Mouse (Mus musculus): ENCODE results near the gene Gtpbp3.

The Gtpbp3 gene

DNA sequence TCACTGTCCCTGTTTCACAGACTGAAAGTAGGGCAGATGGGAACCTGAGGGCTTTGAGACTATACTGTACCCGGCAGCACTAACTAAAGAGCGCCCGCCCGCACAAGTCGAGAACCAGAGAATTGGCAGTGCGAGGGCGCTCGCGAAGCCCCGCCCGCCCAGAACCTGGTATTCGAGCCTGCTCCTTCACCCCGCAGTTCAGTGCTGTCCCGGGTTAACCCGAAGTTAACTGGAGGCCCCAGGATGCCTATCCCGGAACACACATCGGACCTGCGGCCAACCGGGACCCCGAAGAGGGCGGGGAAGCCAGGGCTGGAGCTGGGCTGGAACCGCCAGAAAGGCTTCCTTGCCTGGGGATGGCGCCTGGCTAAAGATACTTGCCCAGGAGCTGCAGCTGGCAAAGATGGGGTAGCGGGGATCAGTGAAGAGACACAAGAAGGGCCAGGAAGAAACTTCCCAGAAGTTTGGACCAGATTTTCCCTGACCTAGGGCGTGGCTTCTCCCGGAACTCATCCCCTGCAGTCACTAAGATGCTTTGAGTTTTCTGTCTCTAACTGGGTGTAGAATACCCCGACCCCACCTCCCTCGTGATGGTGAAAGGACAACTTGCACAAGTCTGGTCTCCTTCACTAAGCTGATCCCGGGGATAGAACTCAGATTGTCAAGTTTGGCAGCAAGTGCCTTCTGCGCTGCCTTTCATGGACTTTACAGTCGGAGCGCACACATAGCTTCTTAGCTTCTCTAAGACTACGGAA, at the start of gene Gtpbp3:
TSS of gene Gtpbp3 (plus strand) at position 413 of the 755 bp plus-strand sequence.
- peak; percentile 85 for DNase-seq (ENCODE audit: low spot score)

DNA sequence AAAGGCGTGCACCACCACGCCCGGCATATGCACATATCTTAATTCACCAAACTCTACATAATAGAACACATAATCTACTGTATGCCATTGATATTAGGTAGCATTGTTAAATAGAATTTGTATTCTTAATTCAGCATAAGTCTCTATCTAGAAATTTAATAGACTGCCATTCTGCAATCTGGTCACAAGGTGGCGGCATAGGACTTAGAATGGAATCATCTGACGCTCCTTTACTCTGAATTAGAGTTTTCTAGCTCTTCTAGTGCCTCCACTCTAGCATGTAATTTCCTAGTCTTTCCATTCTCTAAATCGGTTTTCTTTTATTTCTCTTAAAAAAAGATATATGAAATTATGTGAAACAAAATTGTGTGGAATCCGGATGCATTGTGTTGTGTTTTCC, 46.5 kb upstream of the Gtpbp3 start:
- peak; percentile 73 for DNase-seq (ENCODE audit: low spot score)

DNA sequence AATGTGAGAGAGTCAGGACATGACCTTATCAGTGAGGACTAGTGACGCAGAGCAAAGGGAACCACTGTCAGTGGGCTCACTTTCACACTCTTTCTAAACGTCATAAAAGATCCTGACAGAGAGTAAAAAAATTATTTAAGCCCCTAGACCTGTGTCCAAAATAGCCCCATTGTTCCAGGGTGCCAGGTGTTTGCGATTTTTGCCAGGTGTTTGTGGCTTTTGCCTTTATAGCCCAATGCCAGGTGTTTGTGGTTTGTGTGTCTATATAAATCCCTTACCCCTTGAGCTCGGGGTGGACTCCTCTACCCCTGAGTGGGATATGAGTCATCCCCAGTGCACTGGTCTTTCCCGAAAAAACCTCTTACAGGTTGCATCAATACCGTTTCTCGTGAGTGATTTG, 42.8 kb upstream of the Gtpbp3 start:
- DNase-seq (ENCODE audit: low spot score): no peak

DNA sequence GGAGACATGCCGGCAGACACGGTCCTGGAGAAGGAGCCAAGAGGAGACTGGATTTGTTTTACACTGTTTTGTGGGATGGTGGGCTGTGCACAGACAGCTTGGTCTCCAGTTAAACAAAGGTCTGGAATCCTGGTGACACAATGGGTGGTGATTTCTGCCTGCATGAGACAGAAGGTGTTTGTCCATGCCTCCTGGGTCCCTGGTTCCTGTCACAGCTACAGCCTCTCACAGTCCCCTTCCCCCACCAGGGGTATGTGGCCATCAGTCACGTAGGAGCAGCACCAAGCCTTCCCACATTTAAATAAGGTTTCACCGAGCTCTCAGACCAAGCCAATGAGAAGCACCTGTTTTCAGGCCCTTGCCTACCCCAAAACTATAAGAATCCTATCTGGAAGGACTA, 36.6 kb upstream of the Gtpbp3 start:
- DNase-seq (ENCODE audit: low spot score): no peak

DNA sequence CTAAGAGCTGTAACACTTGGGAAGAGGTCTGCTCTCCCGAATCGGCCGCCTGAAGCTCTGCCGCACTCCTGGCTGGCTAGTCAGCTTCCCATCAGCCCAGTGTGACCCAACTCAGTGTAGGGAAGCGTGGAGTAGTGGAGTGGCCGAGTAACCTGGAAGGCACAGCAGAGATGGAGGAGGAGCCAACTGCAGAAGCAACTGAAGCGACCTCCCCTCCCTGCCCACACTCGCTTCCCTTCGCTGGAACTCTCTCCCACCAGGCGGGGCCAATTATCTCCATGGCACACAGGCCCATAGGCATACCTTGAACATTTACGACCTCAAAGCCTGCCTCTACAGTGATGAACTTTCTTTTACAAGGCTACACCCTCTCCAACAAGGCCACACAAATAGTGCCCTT, 36.1 kb upstream of the Gtpbp3 start:
- DNase-seq (ENCODE audit: low spot score): no peak

DNA sequence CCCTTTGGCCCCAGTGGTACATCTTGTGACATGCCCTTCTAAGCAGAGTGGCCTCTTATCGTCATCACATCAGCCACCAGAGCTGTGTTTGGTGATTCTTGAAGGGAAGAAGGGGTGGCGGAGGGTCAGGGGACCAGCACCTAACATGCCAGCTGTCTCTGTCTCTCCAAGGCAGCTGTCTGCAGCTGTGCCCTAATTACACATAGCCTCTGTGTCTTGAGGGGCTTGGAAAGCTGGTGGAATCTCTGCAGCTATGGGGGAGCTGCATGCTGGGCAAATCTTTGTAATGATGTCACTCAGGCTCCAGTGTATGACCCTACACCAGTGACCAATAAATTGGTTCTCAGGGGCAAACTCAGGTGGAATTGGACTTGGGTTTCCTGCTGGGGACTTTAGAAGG, 35.2 kb upstream of the Gtpbp3 start:
- DNase-seq (ENCODE audit: low spot score): no peak

DNA sequence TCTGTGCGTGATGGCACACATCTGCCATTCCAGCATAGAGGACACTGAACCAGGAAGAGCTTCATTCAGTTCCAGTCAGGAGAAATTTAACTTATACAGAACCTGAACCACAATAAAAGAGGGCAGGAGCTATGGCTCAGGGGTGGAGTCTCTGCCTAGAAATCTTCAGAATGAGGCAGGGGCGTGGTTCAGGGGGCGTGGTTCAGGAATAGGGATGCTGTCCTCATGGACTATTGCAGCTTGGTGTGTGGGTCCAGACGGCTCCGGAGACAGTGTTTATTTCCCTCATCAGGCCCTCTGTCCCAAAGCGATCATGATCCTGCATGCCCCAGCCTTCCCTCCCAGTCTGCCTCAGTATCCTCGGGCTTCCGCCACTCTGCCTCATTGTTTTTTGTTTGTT, 33.2 kb upstream of the Gtpbp3 start:
- peak; percentile 43 for DNase-seq (ENCODE audit: low spot score)

DNA sequence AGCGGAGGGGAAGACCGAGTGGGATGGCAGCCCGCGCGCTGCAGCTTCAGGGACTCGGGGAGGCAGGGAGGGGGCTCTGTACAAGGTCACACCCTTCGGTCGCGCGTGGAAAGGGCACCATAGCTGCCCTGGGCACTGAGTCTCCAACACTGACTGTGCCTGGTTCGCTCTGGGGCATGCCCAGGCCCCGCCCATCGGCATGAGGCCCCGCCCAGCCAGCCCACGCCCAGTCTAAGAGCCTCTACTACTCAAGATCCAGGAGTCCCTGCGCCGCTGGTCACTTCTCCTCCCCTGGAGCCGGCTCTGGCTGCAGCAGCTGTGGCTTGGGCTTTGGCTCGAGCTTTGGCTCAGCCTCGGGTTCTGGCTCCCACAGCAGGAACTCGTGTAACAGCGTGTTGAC, 31.0 kb upstream of the Gtpbp3 start:
- DNase-seq (ENCODE audit: low spot score): peak; percentile 60

DNA sequence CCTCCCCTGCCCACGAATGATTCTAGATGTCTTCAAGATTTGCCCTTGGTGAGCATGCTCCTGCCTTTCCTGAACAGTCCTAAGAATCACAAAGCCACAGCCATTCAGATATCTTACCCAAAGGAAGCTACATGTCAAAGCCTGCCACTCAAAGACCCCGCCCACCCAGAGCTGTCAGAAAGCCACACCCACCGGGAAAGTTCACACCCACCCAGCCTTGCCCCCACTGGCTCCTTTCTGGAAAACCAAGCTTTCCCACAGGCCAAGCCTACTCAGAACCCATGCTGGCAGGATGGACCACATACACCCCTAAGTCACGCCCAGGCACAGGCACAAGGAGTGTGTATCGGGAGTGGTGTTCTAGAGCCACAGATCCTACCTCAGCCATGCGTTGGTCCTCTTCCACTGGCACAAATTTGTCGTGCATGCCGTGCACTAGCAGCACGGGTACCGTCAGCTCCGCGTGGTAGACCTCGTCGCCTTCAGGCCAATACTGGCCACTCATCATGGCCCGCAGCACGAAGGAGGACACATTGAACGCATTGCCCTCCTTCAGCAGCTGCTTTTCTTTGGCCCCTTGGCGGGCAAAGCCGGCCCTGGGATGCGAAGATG, 30.1 kb upstream of the Gtpbp3 start:
- peak; percentile 46 for DNase-seq (ENCODE audit: low spot score)

DNA sequence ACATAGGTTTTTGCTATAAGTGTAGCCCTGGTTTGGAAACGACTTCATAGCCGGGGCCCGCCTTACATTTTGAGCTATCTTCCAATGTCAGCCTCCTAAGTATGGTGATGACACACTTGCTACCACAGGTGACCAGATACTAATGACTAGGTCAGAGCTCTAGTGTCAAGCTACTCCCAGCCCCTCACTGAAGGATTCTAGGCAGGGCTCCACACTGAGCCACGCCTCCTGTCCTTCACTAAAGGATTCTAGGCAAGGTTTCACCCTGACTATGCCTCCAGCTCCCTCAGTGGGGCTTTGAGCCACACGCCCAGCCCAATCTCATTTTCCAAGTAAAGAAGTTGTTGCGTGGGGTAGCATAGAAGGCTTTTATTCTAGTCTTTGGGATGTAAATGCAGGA, 27.2 kb upstream of the Gtpbp3 start:
- DNase-seq (ENCODE audit: low spot score): no peak

DNA sequence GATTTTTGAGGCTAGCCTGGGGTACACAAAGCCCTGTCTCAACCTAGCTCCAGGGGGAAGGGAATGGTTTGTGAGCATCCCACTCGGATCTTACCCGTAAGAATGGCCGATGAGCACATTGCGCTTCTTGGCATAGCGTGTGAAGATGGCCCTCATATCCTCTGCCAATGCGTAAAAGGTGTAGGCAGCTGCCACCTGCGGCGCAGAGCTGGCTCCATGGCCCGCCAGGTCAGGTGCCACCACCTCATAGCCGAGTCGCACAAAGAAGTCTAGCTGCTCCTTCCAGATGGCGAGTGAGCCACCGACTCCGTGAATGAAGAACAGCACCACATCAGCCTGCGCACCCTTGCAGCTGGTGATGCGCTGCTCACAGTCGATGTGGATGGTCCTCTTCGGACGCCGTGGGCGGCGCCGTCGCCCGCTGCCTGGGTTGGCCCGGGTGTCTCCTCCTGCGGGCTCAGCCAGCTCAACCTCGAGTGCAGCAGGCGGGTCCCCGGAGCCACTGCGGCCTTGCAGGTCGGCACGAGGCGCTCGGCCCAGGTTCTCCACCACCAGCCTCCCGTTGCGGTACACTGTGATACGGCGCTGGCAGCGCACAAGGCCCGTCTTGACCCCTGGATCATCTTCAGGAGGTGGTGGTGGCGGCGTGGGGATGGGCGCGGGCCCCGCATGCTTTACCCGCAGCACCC, 26.6 kb upstream of the Gtpbp3 start:
- no peak for DNase-seq (ENCODE audit: low spot score)

DNA sequence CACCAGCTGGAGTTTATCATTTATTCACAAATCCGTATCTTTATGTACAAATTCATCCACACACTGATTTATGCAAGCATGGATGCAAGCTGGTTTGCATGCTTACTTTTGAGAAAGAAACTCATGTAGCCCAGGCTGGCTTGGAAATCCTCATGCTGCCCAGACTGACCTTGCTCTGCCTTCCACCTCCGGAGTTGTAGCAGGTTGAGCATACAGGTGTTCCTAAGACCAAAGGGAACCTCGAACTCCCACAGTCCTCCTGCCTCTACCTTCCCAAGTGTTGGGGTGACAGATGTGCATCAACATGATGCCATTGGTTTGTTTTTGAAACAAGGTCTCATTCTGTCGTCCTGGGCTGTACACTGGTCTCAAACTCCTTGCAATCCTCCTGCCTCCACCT, 25.7 kb upstream of the Gtpbp3 start:
- no peak for DNase-seq (ENCODE audit: low spot score)

DNA sequence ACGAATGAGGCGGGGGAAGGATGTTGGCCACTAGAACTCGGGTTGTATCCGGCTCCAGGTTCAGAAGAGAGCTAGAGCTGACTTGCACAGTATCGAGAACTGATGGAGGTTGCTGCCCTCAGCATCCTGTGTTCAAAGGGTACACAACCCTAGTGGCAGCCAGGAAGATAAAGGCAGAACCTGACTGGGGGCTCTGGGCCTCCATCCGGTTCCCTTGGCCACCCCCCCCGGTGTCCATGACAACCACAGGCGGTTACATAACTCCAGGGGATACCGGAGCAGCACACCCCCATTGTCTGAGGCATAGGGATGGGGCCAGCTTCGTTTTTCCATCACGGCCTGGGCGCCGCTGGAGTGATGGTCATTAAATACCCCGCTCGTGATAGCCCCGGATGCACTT, 25.1 kb upstream of the Gtpbp3 start:
- DNase-seq (ENCODE audit: low spot score): peak; percentile 57

DNA sequence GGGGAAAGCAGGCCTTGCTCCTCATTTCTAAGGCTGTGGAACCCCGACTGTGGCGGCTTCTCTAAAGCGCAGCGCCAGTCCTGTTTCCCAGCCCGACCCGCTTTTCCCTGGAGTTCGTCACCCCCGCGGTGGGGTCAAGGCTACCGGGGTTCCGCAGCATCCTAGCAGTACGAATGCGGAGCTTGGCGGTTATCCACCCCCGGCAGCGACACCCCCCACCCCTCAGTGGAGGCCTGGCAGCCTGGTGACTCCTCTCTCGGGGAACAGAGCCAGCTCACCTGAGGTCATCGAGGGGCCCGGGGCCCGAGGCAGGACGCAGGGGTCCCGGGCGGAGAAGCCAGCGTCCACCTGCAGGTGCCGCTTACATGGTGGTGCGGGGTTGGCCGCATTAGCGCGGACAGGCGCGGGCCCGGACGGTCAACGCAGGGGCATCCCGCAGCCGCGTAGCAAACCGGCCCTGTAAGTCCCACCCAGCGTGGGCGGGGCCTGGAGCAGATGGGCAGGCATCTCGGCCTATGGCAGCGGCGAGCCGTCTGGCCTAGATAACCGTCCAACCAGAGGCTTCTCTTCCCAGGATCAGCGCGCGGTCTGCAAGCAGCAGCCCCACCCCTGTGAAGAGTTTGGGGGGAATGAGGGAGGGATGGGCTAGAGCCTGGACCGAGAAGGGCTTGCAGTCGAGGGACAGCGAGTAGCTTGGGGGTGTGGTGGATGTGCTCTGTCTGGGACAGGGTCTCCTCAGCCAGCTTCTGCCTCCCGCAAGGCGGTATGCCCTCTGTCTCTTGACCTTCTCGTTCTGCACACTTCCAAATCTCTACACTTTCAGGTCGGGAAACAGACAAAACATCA, 24.5 kb upstream of the Gtpbp3 start, which contains the start of gene Abhd8:
TSS of gene Abhd8 (minus strand) at position 468 of the 846 bp plus-strand sequence.
- peak; percentile 98 for DNase-seq (ENCODE audit: low spot score)

DNA sequence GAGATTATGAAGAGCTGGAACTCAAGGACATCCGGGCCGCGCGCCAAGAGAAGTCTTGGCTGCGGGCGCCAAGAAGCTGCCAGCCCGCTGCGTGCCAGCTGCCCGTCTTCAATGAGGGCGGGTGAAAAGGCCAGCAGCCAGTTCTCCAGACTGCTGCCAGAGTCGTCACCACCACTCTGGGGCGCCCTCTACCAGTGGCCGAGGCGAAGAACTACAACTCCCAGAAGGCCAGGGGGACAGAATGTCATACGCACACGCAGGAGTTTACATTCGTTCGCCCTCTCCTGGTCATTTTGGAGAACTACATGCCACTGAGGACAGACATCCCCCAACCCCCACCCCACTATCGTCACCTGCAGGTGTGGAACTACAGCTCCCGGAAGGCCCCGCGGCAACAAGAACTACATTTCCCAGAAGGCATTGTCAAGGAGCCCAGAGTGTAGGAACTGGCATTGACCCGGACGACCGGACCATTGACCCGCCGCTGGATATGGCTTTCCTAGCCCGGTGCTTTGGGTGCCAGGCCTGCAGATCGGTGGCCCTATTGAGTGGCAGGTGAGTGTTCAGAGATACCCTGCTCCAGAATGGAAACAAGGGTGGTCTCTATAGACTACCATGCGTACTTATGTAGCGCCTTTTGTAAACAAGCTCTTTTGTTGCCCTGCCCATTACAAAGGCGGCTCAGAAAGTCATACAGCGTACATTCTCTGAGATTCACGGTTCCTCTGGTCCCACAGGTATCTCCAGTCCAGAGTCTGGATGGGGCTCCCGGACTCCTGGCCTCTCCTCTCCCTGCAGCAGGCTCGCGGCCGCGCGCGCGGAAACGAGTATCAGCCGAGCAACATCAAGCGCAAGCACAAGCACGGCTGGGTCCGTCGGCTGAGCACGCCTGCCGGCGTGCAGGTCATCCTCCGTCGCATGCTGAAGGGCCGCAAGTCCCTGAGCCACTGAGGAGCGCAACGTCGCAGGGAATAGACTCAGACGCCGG, 23.1 kb upstream of the Gtpbp3 start, which contains the start of gene Mrpl34:
TSS of gene Mrpl34 (plus strand) at position 447 of the 988 bp plus-strand sequence.
- DNase-seq (ENCODE audit: low spot score): peak; percentile 96

DNA sequence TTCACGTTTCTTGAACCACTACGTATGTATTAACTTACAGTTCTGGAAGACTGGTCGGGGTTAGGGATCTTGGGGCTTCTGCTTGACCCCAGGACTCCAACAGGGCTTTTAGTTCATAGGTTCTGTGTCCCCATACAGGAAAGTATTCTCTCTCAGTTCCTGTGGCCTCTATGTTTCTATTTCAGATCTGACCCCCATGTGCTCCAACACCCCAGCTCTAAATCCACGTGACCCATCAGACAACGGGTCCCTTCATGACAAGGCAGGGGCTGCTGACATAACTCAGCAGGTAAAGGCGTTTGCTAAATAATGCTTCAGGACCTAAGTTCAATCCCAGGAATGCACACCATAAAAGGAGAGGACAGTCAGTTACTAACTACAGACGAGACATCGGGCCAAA, 22.2 kb upstream of the Gtpbp3 start:
- DNase-seq (ENCODE audit: low spot score): no peak

DNA sequence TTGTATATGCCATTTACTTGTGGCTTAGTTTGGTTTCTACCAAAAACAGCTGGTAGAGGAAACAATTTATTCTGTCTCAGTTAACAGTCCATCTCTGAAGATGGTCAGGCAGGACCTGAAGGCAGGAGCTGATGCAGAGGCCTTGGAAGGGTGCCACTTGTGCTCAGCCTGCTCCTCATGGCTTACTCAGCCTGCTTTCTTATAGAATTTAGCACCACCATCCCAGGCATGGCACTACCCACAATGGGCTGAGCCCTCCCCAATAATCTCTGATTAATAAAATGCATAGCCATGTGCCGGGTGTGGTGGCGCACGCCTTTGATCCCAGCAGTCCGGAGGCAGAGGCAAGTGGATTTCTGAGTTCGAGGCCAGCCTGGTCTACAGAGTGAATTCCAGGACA, 21.7 kb upstream of the Gtpbp3 start:
- no peak for DNase-seq (ENCODE audit: low spot score)

DNA sequence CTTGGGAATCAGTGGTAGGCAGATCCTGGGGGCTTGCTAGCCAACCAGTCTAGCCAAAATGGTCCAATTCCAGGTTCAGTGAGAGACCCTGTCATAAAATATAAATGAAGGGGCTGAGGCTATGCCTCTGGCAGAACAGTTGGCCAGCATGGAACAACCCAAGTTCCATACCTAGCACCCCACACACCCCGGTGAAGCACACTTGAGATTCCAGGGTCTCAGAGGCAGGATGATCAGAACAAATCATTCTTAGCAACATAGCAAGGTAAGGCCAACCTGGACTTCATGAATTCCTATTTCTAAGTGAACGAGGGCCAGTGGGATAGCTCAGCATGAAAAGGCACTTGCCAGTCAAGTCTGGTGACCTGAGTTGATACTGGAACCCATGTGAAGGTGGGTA, 20.7 kb upstream of the Gtpbp3 start:
- no peak for DNase-seq (ENCODE audit: low spot score)

DNA sequence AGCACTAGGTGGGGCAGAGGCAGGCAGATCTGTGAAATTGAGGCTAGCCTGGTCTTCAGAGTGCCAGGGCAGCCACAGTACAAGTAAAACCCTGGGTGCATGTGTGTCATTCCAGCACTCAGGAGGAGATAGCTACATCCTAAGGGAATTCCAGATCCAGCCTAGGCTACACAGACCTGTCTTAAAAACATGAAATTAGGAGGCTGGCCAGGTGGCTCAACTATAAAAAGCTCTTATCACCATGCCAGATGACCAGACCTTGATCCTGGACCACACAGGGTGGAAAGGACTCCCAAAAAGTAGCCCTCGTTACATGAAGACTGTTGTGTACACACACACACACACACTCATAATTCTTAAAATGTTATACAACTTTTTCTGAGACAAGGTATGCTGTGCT, 19.9 kb upstream of the Gtpbp3 start:
- no peak for DNase-seq (ENCODE audit: low spot score)

DNA sequence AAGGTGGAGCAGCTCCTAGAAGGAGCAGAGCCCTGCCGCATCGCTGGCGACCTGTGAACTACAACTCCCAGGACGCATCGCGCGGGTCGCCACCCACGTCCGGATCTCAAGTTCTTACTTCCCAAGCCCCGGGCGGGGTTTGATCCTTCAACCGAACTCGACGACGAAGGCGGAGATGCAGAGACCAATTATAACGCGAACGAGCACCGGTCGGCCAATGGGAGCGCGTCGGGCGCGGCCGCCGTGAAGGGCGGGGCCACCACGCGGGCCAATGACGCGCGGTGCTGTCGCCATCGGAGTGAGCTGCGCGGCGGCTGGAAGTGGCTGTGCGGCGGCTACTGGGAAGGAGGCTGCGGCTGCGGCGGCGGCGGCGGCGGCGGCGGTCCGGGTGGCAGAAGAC, 19.0 kb upstream of the Gtpbp3 start, which contains the start of gene Dda1:
TSS of gene Dda1 (plus strand) at position 284 of the 400 bp plus-strand sequence.
- peak; percentile 94 for DNase-seq (ENCODE audit: low spot score)

DNA sequence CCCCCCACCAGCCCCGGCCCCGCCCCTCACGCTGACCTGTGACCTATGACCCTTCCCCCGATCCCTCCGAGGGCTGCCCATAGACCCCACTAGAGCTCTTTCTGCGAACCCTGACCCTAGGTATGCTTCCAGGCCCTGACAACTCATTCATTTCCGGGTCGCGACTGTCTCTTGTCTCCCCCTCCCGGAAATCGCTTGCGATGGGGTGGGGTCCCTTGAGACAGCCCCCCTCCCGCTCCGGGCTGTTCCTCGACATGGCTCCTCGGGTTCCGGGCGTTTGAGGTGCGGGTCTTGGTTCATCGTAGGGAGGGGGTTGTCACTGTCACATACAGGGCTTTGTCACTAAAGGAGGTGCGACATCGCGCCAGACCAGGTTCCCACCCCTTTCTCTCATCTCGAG, 18.5 kb upstream of the Gtpbp3 start:
- DNase-seq (ENCODE audit: low spot score): peak; percentile 69
